Mouse (Mus musculus) thymus, adult 2 months (tissue): ENCODE measurements around the gene Adgrv1. TPM values are rescaled to one million over a fixed set of nuclear protein-coding genes. Genes with fewer than 3 reads are reported as not detected.

Experiments
- DNase-seq: peaks from one replicate; pipeline ENCODE4 v3.0.0; 2021
- H3K27ac ChIP-seq: fragments of 200-500 bp; 2 replicates; pipeline ENCODE4 v1.5.1; 2012; ENCODE audit warnings: low read length, control low read depth; ENCODE audit not compliant: control insufficient read depth, insufficient read depth
- H3K27me3 ChIP-seq: fragments of 200-500 bp; 2 replicates; pipeline ENCODE4 v1.6.1; 2012; ENCODE audit warnings: mild to moderate bottlenecking, low read length, moderate library complexity, mixed read lengths; ENCODE audit not compliant: control insufficient read depth, insufficient read depth
- H3K36me3 ChIP-seq: fragments of 200-500 bp; 2 replicates; pipeline ENCODE4 v1.6.1; 2012; ENCODE audit warnings: mild to moderate bottlenecking, low read length, moderate library complexity; ENCODE audit not compliant: control insufficient read depth, insufficient read depth
- H3K4me1 ChIP-seq: fragments of 200-500 bp; replicated peaks from 2 replicates; pipeline ENCODE4 v1.6.1; 2012; ENCODE audit warnings: low read length; ENCODE audit not compliant: control insufficient read depth, insufficient read depth
- H3K4me3 ChIP-seq: fragments of 200-500 bp; 2 replicates; pipeline ENCODE4 v1.5.1; 2012; ENCODE audit warnings: mild to moderate bottlenecking, low read length, control low read depth, moderate library complexity; ENCODE audit not compliant: control insufficient read depth, insufficient read depth
- CTCF ChIP-seq: fragments of 200-500 bp; IDR thresholded peaks from 2 replicates; pipeline ENCODE4 v1.5.1; 2012; ENCODE audit warnings: mild to moderate bottlenecking, control low read depth, low read length, moderate library complexity, borderline replicate concordance; ENCODE audit not compliant: control insufficient read depth, poor library complexity, insufficient read depth; ENCODE audit errors: extremely low read depth
- POLR2A ChIP-seq: fragments of 200-500 bp; IDR thresholded peaks from 2 replicates; pipeline ENCODE4 v1.6.1; 2012; ENCODE audit warnings: mild to moderate bottlenecking, low read length, control low read depth, moderate library complexity; ENCODE audit not compliant: control insufficient read depth, poor library complexity, insufficient read depth; ENCODE audit errors: extremely low read depth
- WGBS: fragments of 180-500 bp; shearing (Covaris S2); methylation state at CpG from one replicate; pipeline ENCODE4 v1.1.7; 2018; 5-methylcytosine and 5-hydroxymethylcytosine counted together
- polyA plus RNA-seq: library from polyadenylated mRNA; depleted of rRNA; stranded (reverse); fragments of >200 nt; gene quantifications from 2 replicates; pipeline ENCODE4 v1.2.3, GENCODE M21; 2012

Gene Adgrv1
- polyA plus RNA-seq, 1 experiment = 0.27 TPM

DNA sequence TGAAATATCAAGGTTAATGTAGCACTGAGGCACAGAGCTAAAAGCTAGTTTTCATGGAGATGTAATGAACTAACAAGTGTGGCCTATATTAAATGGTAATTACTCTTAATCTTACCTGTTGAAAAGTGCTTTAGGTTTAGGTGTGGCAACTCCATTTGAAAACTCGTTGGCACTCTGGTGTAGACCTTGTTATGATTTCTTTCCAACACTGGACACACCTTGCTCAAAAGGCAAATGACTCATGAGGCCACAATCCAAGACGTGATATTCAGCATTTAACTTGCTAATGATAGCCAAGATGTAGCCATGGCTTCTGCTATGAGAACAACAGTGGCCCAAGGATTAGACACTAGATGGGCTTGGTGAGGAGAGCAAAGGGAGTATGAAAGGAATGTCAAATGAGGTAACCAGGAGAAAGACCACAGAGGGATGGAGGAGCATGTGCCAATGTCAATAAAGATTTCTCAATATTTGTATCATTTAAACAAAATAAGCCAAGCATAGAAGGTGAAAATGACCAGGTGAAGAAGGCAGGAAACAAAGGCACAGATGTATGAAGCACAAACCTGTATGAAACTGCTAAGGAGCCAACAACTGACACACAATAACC, 289.9 kb downstream of the Adgrv1 start:
- 82% methylated on average over 2 of the region's 2 CpGs for WGBS
- no peaks in the 10 kb centered on the region for H3K27me3 ChIP-seq
- H3K27ac ChIP-seq = no peak overlapping the region
- H3K36me3 ChIP-seq = no peaks in the 10 kb centered on the region
- TF ChIP-seq CTCF = no peak
- no peak for TF ChIP-seq POLR2A
- H3K4me3 ChIP-seq = no peak overlapping the region
- H3K4me1 ChIP-seq = no peaks in the 10 kb centered on the region; the same call in 1 of the 2 replicates
- no peak for DNase-seq

DNA sequence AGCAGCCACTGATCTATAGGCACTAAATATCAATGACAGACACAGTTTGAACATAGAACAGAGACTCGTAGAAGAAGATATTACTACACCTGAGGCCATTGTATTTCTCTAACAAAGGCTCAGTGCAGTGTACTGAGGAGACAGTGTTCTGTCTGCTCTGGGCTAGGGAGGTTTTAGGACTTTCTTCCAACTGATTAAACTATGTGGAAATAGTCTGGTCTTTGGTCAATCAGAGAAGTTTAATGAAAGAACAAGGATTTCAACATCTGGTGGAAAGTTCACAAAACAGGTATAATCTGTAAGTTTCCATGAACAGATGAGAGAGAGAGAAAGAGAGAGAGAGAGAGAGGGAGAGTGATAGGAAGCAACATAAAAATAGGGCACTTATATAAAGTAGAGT, 297.7 kb downstream of the Adgrv1 start:
- no peak overlapping the region for H3K27ac ChIP-seq
- no peaks in the 10 kb centered on the region for H3K27me3 ChIP-seq
- DNase-seq = no peak
- no peak for TF ChIP-seq POLR2A
- TF ChIP-seq CTCF = no peak
- H3K4me1 ChIP-seq = no peaks in the 10 kb centered on the region
- no peaks in the 10 kb centered on the region for H3K36me3 ChIP-seq
- no peak overlapping the region for H3K4me3 ChIP-seq
- 89% methylated on average over 1 of the region's 1 CpGs for WGBS

DNA sequence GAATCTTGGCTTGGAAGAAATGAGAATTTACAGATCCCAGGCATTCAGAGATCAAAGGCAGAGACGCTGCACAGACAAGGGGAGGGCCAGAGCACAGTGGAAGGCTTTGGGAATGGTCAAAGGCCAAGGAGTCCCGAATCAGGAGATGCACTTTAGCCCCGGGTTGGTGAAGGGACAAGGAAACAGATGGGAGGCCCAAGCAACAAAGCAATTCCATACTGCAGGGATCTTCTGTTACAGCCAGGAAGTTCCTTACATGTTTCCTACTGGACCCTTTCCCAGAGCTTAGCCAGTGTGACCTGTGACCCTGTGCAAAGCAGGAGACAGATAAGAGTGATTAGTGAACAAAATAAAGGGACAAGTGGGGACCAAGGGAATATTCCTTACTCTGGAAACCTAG, 300.9 kb downstream of the Adgrv1 start:
- TF ChIP-seq POLR2A (no peak), CTCF (no peak)
- Histone ChIP-seq H3K27ac (no peak overlapping the region), H3K27me3 (no peaks in the 10 kb centered on the region), H3K4me1 (no peaks in the 10 kb centered on the region), H3K4me3 (no peak overlapping the region), H3K36me3 (no peaks in the 10 kb centered on the region)
- 67% methylated on average over 3 of the region's 3 CpGs for WGBS
- DNase-seq = no peak

DNA sequence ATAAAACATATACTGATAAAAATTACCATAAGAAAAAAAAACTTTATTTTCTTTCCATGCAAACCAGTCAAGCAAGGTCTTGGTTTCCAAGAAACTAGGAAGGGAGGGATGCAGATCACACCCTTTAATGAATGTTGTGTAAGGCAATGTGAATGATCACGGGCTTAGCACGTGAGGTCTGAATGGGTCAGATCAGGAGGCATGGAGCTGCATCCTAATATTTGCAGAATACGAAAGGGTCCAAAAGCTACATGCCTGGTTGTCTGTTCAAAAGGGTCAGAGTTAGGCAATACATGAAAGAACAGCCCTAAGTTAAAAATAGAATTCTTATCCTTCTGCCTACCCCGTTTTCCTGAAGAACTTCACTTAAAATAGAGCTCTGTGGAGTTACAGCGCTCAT, 303.2 kb downstream of the Adgrv1 start:
- H3K4me3 ChIP-seq = no peak overlapping the region
- DNase-seq = no peak
- TF ChIP-seq POLR2A (no peak), CTCF (no peak)
- no peaks in the 10 kb centered on the region for H3K4me1 ChIP-seq
- no peaks in the 10 kb centered on the region for H3K36me3 ChIP-seq
- no peak overlapping the region for H3K27ac ChIP-seq
- no peaks in the 10 kb centered on the region for H3K27me3 ChIP-seq
- WGBS = 89% methylated on average over 5 of the region's 5 CpGs

DNA sequence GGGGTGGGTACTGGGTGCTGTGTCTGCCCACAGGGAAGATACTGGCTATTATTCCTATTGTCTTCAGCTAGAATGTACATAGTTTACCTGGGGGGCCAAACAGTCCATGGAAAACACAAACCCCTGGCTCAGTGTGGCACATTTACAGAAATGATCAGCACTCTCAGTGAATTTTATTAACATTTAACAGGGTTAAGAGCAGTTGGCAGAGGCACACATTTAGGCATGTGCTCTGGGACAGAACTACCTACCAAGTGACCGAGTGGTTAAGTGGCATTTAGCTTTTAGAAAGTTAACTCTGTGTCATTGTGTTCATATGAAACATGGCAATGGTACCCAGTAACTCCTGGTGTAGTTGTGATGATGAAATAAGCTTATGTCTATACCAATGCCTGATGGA, 304.8 kb downstream of the Adgrv1 start:
- no peaks in the 10 kb centered on the region for H3K36me3 ChIP-seq
- no peak overlapping the region for H3K4me3 ChIP-seq
- H3K27ac ChIP-seq = no peak overlapping the region
- H3K4me1 ChIP-seq = no peaks in the 10 kb centered on the region
- WGBS = 93% methylated on average over 1 of the region's 1 CpGs
- H3K27me3 ChIP-seq = no peaks in the 10 kb centered on the region
- no peak for TF ChIP-seq POLR2A
- TF ChIP-seq CTCF = no peak
- DNase-seq = no peak

DNA sequence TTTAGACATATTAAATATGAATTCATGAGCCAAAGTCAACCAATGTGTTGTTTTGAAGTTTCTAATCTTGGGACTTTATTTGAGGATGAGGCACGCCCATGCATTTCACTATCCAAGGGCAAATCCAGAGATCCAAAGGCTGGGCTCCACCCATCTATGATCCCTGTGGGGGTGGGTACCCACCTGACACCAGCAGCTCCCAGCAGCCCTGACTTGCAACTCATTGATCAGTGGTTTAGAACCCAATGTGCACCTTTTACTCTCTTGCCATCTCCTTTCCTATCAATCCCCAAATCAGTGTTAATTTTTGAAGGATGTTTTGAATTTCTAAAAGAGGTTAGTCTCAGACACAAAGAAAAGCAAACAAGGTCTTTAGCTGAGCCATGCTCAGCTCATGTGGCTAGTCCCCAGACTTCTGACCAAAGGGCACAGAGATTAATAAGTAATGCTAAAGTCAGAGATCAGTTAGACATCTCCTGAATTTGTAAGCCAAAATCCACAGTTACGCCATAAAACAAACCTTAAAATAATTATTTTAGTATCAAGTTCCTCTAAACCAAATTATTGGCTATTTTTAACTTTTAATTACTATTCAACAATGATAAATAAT, 307.2 kb downstream of the Adgrv1 start:
- H3K27me3 ChIP-seq = no peaks in the 10 kb centered on the region
- H3K4me1 ChIP-seq = no peaks in the 10 kb centered on the region
- H3K27ac ChIP-seq = no peak overlapping the region
- TF ChIP-seq CTCF = no peak
- TF ChIP-seq POLR2A = no peak
- 93% methylated on average over 2 of the region's 2 CpGs for WGBS
- DNase-seq = no peak
- no peak overlapping the region for H3K4me3 ChIP-seq
- H3K36me3 ChIP-seq = no peaks in the 10 kb centered on the region
